Mouse (Mus musculus): ENCODE results near the gene Cdc42ep2.

Gene Cdc42ep2

DNA sequence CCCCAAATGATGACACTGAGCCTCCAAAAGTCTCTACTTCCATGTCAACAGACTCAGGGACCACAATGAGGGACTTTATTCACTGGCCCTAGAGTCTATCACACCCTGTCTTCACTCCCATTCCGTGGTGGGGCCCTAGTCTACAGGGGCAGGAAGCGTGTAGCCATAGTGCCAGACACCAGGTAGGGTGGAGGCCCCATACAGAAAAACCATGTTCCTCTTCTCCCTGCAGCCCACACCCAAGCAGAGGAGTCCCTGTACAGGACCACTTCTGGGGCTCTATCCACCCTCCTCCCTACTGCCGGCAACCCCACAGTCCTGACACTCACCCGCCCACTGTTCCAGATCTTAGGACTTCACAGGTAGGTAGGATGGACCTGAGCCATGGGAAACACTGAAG lies 52.1 kb downstream of the Cdc42ep2 start:
- no peak for DNase-seq

DNA sequence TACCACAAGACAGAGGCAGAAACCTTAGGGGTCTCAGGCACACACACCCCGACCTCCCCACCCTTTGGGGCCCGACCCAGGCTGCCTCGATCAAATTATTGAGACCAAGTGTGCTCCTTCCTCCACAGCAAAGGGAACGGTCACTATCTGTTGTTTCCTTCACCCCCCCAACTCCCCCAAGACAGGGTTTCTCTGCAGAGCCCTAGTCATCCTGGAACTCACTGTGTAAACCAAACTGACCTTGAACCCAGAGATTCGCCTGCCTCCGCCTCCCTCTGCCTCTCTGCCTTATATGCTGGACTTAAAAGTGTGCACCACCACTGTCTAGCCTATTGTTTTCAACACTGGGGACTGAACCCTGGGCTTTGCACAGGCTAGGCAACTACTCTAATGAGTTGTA lies 52.9 kb downstream of the Cdc42ep2 start:
- DNase-seq, result no peak

DNA sequence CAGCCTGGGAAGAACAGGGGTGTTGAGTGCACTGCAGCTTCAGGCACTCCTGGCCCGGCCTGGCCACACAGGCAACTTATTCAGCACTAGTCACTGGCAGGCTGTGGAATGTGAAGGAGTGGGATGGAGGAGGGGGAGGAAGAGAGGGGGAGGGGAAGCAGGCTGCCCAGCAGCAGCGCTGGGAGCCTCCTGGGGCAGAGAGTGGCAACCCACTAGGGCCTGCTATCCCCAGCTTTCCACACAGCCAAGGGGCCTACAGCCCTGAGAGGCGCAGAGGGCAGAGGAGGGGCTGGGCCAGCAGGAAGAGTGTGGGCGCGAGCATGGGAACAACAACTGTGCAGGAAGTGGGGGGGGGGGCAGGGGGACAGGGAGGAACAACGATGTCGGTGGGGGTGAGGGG lies 53.3 kb downstream of the Cdc42ep2 start:
- no peak for DNase-seq

DNA sequence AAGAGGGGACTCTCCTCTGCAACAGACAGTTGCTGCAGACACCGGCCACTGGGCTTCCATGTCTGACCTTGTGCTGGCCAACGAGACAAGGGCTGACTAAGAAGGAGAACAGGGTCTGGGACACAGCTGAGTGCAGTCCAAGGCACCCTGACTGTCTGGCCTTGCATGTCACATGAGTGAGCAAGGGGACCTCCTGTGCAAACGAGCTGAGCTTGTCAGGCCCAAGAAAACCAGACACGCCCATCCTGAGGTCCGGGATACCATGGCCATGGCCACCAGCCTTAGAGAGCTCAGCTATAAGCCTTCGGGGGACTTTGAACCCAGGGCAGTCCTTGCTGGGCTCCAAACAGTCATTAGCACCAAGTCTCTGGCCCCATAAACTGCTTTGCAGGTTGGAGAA lies 56.5 kb downstream of the Cdc42ep2 start:
- DNase-seq, result no peak
